ENCODE assay signal across 25 mouse cellular contexts in the genomic region with DNA sequence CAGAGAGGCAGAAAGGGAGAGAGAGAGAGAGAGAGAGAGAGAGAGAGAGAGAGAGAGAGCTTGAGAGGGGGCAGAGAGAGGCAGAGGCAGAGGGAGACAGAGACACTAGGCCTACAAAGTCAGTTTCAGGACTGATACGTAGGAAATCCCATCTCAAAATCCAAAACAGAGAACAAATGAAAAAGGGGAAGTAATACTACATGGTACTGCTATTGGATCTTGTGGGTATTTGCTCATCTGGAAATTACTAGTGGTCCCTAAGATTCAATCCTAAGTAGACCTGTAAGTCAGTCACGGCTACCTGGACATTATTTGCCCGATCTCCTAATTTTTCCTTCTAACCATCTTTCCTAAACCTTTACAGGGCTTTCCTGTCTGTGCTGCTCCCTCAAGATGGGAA. TPM values are rescaled to one million over a fixed set of nuclear protein-coding genes. Genes with fewer than 3 reads are reported as not detected.
"Had no signal": no experiment of that assay in that cellular context is flagged by ENCODE, and none has a peak within 500 bp of the region (broad histone marks: within the 10 kb centered on the region; RNA-seq: fewer than 3 reads in every experiment).

No protein-coding gene starts in this region.

- DNase-seq: gastrocnemius, adult 2 months; gastrocnemius, postnatal 10 days; gastrocnemius, postnatal 25 days; heart, adult 11 months; heart, adult 2 months; heart, postnatal 14 days; heart, postnatal 36 days; kidney, adult 11 months; kidney, adult 2 months; kidney, postnatal 10 days; kidney, postnatal 25 days; kidney, postnatal 4 days; layer of hippocampus, adult 9-11 months; layer of hippocampus, postnatal 36 days; left cerebral cortex, postnatal 4 days had no signal

- H3K36me3 ChIP-seq: heart, embryonic 13.5 days; heart, embryonic 15.5 days; hindbrain, embryonic 13.5 days; hindbrain, embryonic 15.5 days; limb, embryonic 13.5 days; limb, embryonic 15.5 days; liver, embryonic 12.5 days had no signal

- ATAC-seq: hindbrain, postnatal 0 days; intestine, embryonic 16.5 days; liver, embryonic 12.5 days had no signal

- H3K27me3 ChIP-seq: heart, embryonic 15.5 days; hindbrain, embryonic 13.5 days; hindbrain, embryonic 15.5 days; limb, embryonic 13.5 days; limb, embryonic 15.5 days; liver, embryonic 12.5 days had no signal

RNA-seq across cellular contexts. Expression of a gene that starts 44.0 kb away (rescaled TPM):
- total RNA-seq: gastrocnemius, adult 2 months; gastrocnemius, postnatal 25 days; heart, adult 2 months; heart, postnatal 14 days; heart, postnatal 36 days; liver, adult 2 months had no signal
